Mouse (Mus musculus): ENCODE results near the gene Vkorc1l1. TPM values are rescaled to one million over a fixed set of nuclear protein-coding genes. Genes with fewer than 3 reads are reported as not detected.
A peak's percentile ranks its signal among the peaks of the same experiment; 100 is the strongest.
"Not testable (repeated sequence)": the region's sequence is repeated elsewhere in the genome, so short reads cannot be mapped to it uniquely, and the experiment has no call there.

Vkorc1l1 gene
- total and polyA plus RNA-seq, 3 experiments: 24.2 to 42.4 TPM; not detected in 1

- H3K27ac ChIP-seq (ENCODE audit: control insufficient read depth, low read depth, low read length): no peak overlapping the region
- peak; percentile 80 for DNase-seq (ENCODE audit: low read depth, low spot score)
- H3K9ac ChIP-seq (ENCODE audit: control insufficient read depth, low read depth, low read length, poor library complexity, severe bottlenecking): no peak overlapping the region
- H3K9me3 ChIP-seq (replicated peaks; ENCODE audit: insufficient read depth, low read length): no peaks in the 10 kb centered on the region
- no peaks in the 10 kb centered on the region for H3K79me2 ChIP-seq (ENCODE audit: control insufficient read depth, insufficient read depth, low read length, poor library complexity)
- H3K4me3 ChIP-seq (ENCODE audit: control insufficient read depth in 1 of 2, insufficient read depth in 1 of 2, low read depth in 2 of 2, low read length in 2 of 2): no peak overlapping the region
- H3K36me3 ChIP-seq (ENCODE audit: control insufficient read depth in 1 of 2, insufficient read depth in 2 of 2, low read length in 2 of 2): peaks cover 0 to 9% of the 10 kb centered on the region in 2 experiments; a peak in 2 of 4 replicates
- no peaks in the 10 kb centered on the region for H3K27me3 ChIP-seq (ENCODE audit: control insufficient read depth in 1 of 2, insufficient read depth in 2 of 2, low read length in 2 of 2)
- TF ChIP-seq ZC3H11A (IDR thresholded peaks at IDR 0.05; ENCODE audit: low read depth, low read length): peak; percentile 68; the same call in 1 of the 2 replicates
- TF ChIP-seq EP300 (IDR thresholded peaks at IDR 0.05; ENCODE audit: low read depth in 1 of 2, low read length in 2 of 2): no peak
- peak; percentile 80 to 88 (median 80) for TF ChIP-seq CTCF (IDR thresholded peaks at IDR 0.05 in 2 of 3, conservative IDR thresholded peaks at IDR 0.05 in 1 of 3; ENCODE audit: control insufficient read depth in 1 of 3, insufficient read depth in 1 of 3, low read depth in 2 of 3, low read length in 3 of 3, poor library complexity in 1 of 3, severe bottlenecking in 1 of 3)
- peak; percentile 78 for TF ChIP-seq SMC3 (IDR thresholded peaks at IDR 0.05; ENCODE audit: low read depth, low read length)
- no peak for TF ChIP-seq MXI1 (IDR thresholded peaks at IDR 0.05; ENCODE audit: low read depth, low read length)
- no peak for TF ChIP-seq POLR2A (IDR thresholded peaks at IDR 0.05; ENCODE audit: control insufficient read depth in 1 of 2, insufficient read depth in 1 of 2, low read depth in 1 of 2, low read length in 2 of 2, poor library complexity in 1 of 2)
- TF ChIP-seq RAD21 (IDR thresholded peaks at IDR 0.05; ENCODE audit: low read depth, low read length): peak; percentile 73
- peaks cover 0 to 11% of the 10 kb centered on the region in 2 experiments; a peak in 2 of 4 replicates for H3K4me1 ChIP-seq (ENCODE audit: control insufficient read depth in 1 of 2, insufficient read depth in 2 of 2, low read length in 2 of 2)
Observed at GRCm38 (mm10) chr5:129914024-129914423, 27.7 kb upstream of the Vkorc1l1 start.

DNA sequence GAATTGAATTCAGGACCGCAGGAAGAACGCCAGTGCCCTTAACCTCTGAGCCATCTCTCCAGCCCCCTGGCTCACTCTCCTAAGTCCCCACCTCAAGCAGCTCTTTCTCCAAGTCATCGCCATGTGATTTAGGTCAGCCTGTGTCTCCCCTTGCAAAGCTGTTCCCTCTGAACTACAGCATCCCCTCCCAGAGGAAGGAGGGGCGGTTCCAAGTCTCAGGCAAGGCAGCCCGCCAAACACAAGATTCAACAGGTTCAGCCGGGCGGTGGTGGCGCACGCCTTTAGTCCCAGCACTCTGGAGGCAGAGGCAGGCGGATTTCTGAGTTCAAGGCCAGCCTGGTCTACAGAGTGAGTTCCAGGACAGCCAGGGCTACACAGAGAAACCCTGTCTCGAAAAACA, 26.3 kb upstream of the Vkorc1l1 start:
- not testable (repeated sequence) for DNase-seq (ENCODE audit: low read depth, low spot score)

GRCm38 (mm10) chr5:129918065-129918651, 23.6 kb upstream of the Vkorc1l1 start:
- H3K4me3 ChIP-seq (ENCODE audit: control insufficient read depth in 1 of 2, insufficient read depth in 1 of 2, low read depth in 2 of 2, low read length in 2 of 2): no peak overlapping the region
- H3K79me2 ChIP-seq (ENCODE audit: control insufficient read depth, insufficient read depth, low read length, poor library complexity): no peaks in the 10 kb centered on the region
- H3K9me3 ChIP-seq (replicated peaks; ENCODE audit: insufficient read depth, low read length): no peaks in the 10 kb centered on the region
- no peaks in the 10 kb centered on the region for H3K27me3 ChIP-seq (ENCODE audit: control insufficient read depth in 1 of 2, insufficient read depth in 2 of 2, low read length in 2 of 2)
- peak; percentile 44 for DNase-seq (ENCODE audit: low read depth, low spot score)
- H3K27ac ChIP-seq (ENCODE audit: control insufficient read depth, low read depth, low read length): no peak overlapping the region
- H3K9ac ChIP-seq (ENCODE audit: control insufficient read depth, low read depth, low read length, poor library complexity, severe bottlenecking): 0 out of 2 replicates have a peak overlapping the region, but pooled peaks have one; percentile 2
- no peak for TF ChIP-seq GATA1 (IDR thresholded peaks at IDR 0.05; ENCODE audit: low read depth, low read length)
- no peak for TF ChIP-seq RAD21 (IDR thresholded peaks at IDR 0.05; ENCODE audit: low read depth, low read length)
- no peak for TF ChIP-seq MYC (IDR thresholded peaks at IDR 0.05; ENCODE audit: low read depth, low read length)
- TF ChIP-seq HCFC1 (IDR thresholded peaks at IDR 0.05; ENCODE audit: low read depth, low read length): no peak
- TF ChIP-seq SMC3 (IDR thresholded peaks at IDR 0.05; ENCODE audit: low read depth, low read length): no peak
- no peak for TF ChIP-seq CHD2 (IDR thresholded peaks at IDR 0.05; ENCODE audit: low read length)
- no peak for TF ChIP-seq MAZ (IDR thresholded peaks at IDR 0.05; ENCODE audit: low read depth, low read length)
- TF ChIP-seq POLR2AphosphoS5 (IDR thresholded peaks at IDR 0.05; ENCODE audit: borderline replicate concordance, low read depth, low read length): no peak
- TF ChIP-seq UBTF (IDR thresholded peaks at IDR 0.05; ENCODE audit: borderline replicate concordance, insufficient read depth, low read depth, low read length): no peak
- H3K4me1 ChIP-seq (ENCODE audit: control insufficient read depth in 1 of 2, insufficient read depth in 2 of 2, low read length in 2 of 2): peaks cover 0 to 6% of the 10 kb centered on the region in 2 experiments; a peak in 1 of 4 replicates
- peaks cover 0 to 8% of the 10 kb centered on the region in 2 experiments; a peak in 2 of 4 replicates for H3K36me3 ChIP-seq (ENCODE audit: control insufficient read depth in 1 of 2, insufficient read depth in 2 of 2, low read length in 2 of 2)

More for the DNA sequence above, 26.3 kb upstream of the Vkorc1l1 start:
- H3K27ac ChIP-seq (ENCODE audit: control insufficient read depth, low read depth, low read length); H3K4me3 ChIP-seq (ENCODE audit: control insufficient read depth in 1 of 2, insufficient read depth in 1 of 2, low read depth in 2 of 2, low read length in 2 of 2); H3K9ac ChIP-seq (ENCODE audit: control insufficient read depth, low read depth, low read length, poor library complexity, severe bottlenecking); H3K36me3 ChIP-seq (ENCODE audit: control insufficient read depth in 1 of 2, insufficient read depth in 2 of 2, low read length in 2 of 2); H3K9me3 ChIP-seq (replicated peaks; ENCODE audit: insufficient read depth, low read length); H3K79me2 ChIP-seq (ENCODE audit: control insufficient read depth, insufficient read depth, low read length, poor library complexity); H3K4me1 ChIP-seq (ENCODE audit: control insufficient read depth in 1 of 2, insufficient read depth in 2 of 2, low read length in 2 of 2); H3K27me3 ChIP-seq (ENCODE audit: control insufficient read depth in 1 of 2, insufficient read depth in 2 of 2, low read length in 2 of 2): not testable (repeated sequence)
